Mouse (Mus musculus) left cerebral cortex, adult 11 months (tissue): ENCODE measurements around the gene Tmem245.
"Not testable (repeated sequence)": the region's sequence is repeated elsewhere in the genome, so short reads cannot be mapped to it uniquely, and the experiment has no call there.

Source experiments
- DNase-seq: peaks from one replicate; pipeline ENCODE4 v3.0.0; 2022; ENCODE audit warnings: low spot score

Gene Tmem245

GRCm38 (mm10) chr4:56926971-56927370 is 20.3 kb downstream of the Tmem245 start:
- no peak for DNase-seq

GRCm38 (mm10) chr4:56922229-56922628 is 25.0 kb downstream of the Tmem245 start:
- DNase-seq: no peak

- DNase-seq: no peak
These were observed 31.4 kb downstream of the Tmem245 start for GRCm38 (mm10) chr4:56915732-56916325.

GRCm38 (mm10) chr4:56914761-56915160 is 32.5 kb downstream of the Tmem245 start:
- no peak for DNase-seq

GRCm38 (mm10) chr4:56914338-56914737 is 32.9 kb downstream of the Tmem245 start:
- no peak for DNase-seq

- no peak for DNase-seq
These were observed 34.7 kb downstream of the Tmem245 start for GRCm38 (mm10) chr4:56912382-56913001.

- DNase-seq: no peak
These were observed 37.7 kb downstream of the Tmem245 start for GRCm38 (mm10) chr4:56909568-56909967.

- DNase-seq: no peak
These were observed 39.6 kb downstream of the Tmem245 start for GRCm38 (mm10) chr4:56907671-56908070.

GRCm38 (mm10) chr4:56906926-56907325 is 40.3 kb downstream of the Tmem245 start:
- no peak for DNase-seq

- no peak for DNase-seq
These were observed 41.7 kb downstream of the Tmem245 start for GRCm38 (mm10) chr4:56905507-56905906.

GRCm38 (mm10) chr4:56901671-56902070 is 45.6 kb downstream of the Tmem245 start:
- DNase-seq: no peak

- no peak for DNase-seq
These were observed 48.0 kb downstream of the Tmem245 start for GRCm38 (mm10) chr4:56899216-56899615.

- no peak for DNase-seq
These were observed 49.7 kb downstream of the Tmem245 start for GRCm38 (mm10) chr4:56897511-56897910.

GRCm38 (mm10) chr4:56894196-56894595 is 53.0 kb downstream of the Tmem245 start:
- DNase-seq: no peak

- no peak for DNase-seq
These were observed 54.6 kb downstream of the Tmem245 start for GRCm38 (mm10) chr4:56892501-56893115.

- no peak for DNase-seq
These were observed 58.8 kb downstream of the Tmem245 start for GRCm38 (mm10) chr4:56888483-56888882.

- no peak for DNase-seq
These were observed 60.8 kb downstream of the Tmem245 start for GRCm38 (mm10) chr4:56886286-56886979.

- no peak for DNase-seq
These were observed 67.1 kb downstream of the Tmem245 start for GRCm38 (mm10) chr4:56880036-56880703.

GRCm38 (mm10) chr4:56878971-56879370 is 68.3 kb downstream of the Tmem245 start:
- no peak for DNase-seq

GRCm38 (mm10) chr4:56870541-56870940 is 76.7 kb downstream of the Tmem245 start:
- DNase-seq: not testable (repeated sequence)

- DNase-seq: no peak
These were observed 79.5 kb downstream of the Tmem245 start for GRCm38 (mm10) chr4:56867761-56868160.

GRCm38 (mm10) chr4:56865971-56866370 is 81.3 kb downstream of the Tmem245 start:
- DNase-seq: peak; percentile 16
